Mouse (Mus musculus) monocyte, adult 2 months (primary cell): ENCODE measurements around the gene Pex11g.

Experiments
- DNase-seq, 2 experiments: peaks; one replicate each; pipeline ENCODE4 v3.0.0; 2022; ENCODE audit warnings: low spot score in 2 of 2, low read depth in 1 of 2

Gene Pex11g

DNA sequence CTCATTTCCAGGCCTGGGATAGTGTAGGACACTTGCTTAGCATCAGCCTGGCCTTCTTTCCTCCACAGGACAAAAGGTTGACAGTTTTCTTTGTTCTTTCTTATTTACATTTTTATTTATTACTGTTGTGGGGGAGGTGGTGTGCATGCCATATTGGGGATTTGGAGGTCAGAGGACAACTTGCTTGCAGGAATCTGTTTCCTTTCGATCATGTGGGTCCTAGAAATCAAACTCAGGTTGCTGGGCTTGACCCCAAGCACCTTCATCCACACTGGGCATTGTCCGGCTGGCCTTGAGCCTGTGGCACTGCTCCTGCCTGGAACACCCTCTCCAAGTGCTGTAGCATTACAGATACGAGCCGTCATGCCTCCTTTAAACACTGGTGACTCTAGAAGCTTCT lies 50.6 kb downstream of the Pex11g start:
- DNase-seq: no peak

DNA sequence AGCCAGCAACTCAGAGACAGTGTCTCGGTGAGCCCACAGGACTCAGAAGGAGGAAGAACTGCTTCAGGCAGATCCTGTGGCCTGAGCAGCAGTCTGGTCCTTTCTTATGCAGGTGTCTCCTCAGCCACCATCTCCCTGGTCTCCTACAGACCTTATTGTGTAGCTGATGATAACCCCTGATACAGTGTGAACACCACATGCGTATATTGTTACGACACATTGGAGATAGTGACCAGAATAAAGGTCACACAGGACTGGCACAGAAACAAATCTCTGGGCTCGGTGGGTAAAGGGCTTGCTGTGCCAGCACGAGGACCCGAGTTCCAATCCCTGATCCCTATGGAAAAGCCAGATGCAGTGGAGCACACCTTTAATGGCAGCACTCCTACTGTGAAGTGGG lies 51.8 kb downstream of the Pex11g start:
- DNase-seq: no peak

DNA sequence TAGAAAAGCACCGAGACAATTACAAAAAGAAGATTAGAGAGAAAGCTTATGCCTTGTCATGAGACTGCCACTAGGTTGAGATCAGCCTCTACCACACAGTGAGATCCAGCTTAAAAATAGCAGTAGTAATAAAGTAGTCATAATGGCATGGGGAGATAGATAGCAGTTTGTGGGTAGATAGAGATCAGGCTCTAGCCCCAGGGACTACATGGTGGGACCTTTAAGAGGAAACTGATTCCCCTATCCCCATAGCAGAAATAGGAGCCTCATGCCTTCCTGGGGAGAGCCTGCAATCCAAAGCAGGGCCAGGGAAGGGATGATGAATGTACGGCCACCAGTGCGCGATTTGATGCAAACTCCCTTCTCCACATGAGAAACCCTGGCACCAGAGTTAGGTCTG lies 52.2 kb downstream of the Pex11g start:
- DNase-seq: no peak

DNA sequence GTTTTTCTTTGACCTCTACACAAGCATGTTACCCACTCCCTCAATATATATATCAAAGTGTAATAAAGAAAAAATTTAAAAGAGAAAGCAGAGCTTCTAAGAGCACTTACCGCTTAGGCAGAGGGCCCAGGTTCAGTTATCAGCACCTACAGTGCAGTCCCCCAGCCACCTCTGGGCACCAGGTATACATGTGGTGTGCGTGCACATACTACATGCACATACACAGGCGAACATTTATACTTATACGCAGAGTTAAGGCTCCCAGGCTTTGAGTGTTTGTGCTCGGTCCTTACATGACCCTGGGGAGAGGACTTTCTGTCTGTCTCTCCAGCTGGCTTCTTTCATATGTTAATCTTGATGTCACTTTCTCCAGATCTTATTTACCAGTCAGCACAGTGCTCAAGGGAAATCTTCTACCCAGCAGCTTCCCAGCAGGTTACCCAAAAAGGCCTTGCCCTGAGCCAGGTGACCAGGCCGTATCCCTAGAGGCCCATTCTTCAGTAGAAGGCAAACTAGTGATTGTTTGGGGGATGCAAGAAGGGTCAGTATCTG lies 52.8 kb downstream of the Pex11g start:
- no peak for DNase-seq

DNA sequence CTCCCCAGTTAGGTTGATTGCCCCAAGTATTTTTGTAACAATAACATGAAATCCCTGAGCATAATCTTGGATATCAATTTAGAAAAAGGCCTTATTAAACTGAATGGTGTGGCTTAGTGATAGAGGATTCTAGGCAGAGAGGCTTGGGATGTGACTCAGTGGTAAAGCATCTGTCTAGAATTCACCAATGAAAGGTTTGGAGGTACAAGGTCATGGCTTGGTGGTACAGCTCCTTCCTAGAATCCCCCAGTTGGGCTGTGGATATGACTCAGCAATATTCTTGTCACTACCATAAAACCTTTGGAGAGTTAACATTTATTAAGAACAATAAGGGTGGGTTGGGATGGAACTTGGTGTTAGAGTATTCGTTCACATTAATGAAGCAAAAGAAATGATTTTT lies 54.7 kb downstream of the Pex11g start:
- no peak for DNase-seq

DNA sequence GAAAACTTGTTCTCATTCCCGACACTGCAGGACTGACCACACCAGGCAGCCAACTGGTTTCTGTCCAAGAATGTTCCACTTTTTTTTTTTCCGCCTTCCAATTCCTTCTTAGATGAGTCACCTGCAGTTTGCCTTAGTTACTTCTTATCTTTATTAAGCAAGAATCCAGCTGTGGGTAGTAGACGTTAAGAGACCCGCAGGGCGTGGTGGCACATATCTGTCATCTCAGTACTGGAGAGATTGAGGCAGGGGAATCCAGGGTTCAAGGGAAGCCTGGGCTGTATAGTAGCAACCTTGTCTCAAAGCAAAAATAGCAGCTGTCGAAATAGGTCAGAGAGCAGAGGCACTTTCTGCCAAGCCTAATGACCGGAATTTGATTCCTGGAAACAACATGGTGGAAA lies 55.6 kb downstream of the Pex11g start:
- no peak for DNase-seq

DNA sequence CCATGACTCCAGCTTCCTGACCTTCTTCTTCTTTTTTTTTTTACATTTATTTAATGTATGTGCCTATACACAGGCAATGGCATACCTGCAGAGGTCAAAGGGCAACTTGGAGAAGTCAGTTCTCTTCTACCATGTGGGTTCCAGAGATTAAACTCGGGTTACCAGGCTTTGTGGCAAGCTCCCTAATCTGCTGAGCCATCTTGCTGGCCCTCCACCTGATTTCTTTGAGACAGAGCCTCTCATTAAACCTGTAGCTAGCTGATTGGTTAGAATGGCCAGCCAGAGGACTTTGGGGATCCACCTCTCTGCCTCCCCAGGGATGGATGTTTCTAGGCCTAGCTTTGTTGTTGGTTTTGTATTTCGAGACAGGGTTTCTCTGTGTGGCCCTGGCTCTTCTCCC lies 56.4 kb downstream of the Pex11g start:
- DNase-seq: no peak

DNA sequence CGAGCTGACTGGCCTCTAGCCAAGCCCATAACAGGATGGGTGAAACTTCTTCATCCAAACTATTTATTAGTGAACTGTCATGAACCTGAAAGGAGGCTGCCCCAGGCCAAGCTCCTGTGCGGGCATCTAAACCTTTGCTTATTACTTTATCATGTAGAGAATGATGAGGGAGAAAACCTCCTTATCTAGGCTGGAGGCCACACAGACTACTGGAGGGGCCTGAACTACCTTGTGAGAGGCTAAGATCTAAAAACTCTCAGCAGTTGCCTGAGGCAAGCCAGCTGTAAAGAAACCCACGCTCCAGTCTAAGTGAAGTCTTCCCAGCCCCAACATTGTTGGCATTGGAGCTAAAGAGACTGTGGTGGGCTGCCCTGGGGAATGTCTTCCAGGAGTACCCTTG lies 60.1 kb downstream of the Pex11g start:
- no peak for DNase-seq
